Mouse (Mus musculus): Measurements from ENCODE around the gene Cfap44. TPM values are rescaled to one million over a fixed set of nuclear protein-coding genes. Genes with fewer than 3 reads are reported as not detected.
A peak's percentile ranks its signal among the peaks of the same experiment; 100 is the strongest.
"Not testable (repeated sequence)": the region's sequence is repeated elsewhere in the genome, so short reads cannot be mapped to it uniquely, and the experiment has no call there.

Cfap44 gene
- polyA plus RNA-seq, 1 experiment from 2014 or later = 6.7 TPM

DNA sequence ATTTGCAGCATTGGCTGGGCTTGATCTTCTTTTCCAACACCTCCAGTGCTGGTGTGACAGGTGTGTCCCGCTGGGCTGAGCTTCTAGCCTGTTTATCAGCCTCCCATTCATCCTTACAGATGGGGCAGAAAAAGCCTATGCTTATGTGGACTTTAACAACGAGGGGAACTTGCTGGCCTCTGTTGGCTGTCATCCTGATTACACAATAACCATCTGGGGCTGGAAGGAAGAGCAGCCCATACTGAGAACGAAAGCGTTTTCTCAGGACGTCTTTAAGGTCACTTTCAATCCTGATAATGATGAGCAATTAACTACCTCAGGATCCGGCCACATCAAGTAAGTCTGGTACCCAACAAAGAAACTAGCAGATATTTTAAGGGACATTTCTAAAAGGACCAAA lies 15.6 kb downstream of the Cfap44 start:
- no peak overlapping the region for H3K4me3 ChIP-seq (ENCODE audit: low read depth, low read length)
- 69% methylated on average over 6 of the region's 6 CpGs for WGBS
- H3K27me3 ChIP-seq (ENCODE audit: control insufficient read depth, insufficient read depth, low read length) = no peaks in the 10 kb centered on the region
- H3K4me2 ChIP-seq (replicated peaks; ENCODE audit: low read depth, low read length) = no peak overlapping the region
- no peak overlapping the region for H3K9ac ChIP-seq (ENCODE audit: low read depth, low read length)
- H3K9me3 ChIP-seq (ENCODE audit: control insufficient read depth, low read length) = no peaks in the 10 kb centered on the region
- ATAC-seq (ENCODE audit: low FRiP score) = no peak
- H3K27ac ChIP-seq (ENCODE audit: low read depth, low read length) = no peak overlapping the region
- DNase-seq (ENCODE audit: low spot score) = no peak
- H3K36me3 ChIP-seq (ENCODE audit: control insufficient read depth, insufficient read depth, low read length) = no peaks in the 10 kb centered on the region
- no peaks in the 10 kb centered on the region for H3K4me1 ChIP-seq (replicated peaks; ENCODE audit: control insufficient read depth, insufficient read depth, low read length)

DNA sequence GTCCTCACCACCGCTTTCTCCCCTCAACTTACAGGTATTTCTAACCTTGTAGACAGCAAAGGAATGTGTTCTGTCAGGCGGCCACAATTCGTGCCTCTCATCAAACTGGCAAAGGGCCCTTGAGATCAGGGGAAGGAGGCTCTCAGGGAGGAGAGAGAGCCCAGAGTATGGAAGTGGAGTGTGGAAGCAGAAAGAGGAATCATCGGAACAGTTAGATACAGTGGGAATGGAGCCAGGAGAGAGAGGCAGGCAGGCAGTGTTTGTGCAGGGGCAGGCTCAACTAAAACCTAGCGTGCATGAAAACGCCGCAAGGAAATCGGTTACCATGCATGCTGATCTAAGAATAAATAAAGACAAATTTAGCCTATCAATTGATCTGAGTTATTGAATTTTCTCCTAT lies 23.0 kb downstream of the Cfap44 start:
- H3K9ac ChIP-seq (ENCODE audit: low read depth, low read length) = no peak overlapping the region
- DNase-seq (ENCODE audit: low spot score) (no peak), ATAC-seq (ENCODE audit: low FRiP score) (no peak)
- no peak overlapping the region for H3K4me2 ChIP-seq (replicated peaks; ENCODE audit: low read depth, low read length)
- WGBS = 84% methylated on average over 8 of the region's 8 CpGs
- no peaks in the 10 kb centered on the region for H3K27me3 ChIP-seq (ENCODE audit: control insufficient read depth, insufficient read depth, low read length)
- H3K9me3 ChIP-seq (ENCODE audit: control insufficient read depth, low read length) = no peaks in the 10 kb centered on the region
- H3K36me3 ChIP-seq (ENCODE audit: control insufficient read depth, insufficient read depth, low read length) = no peaks in the 10 kb centered on the region
- H3K4me3 ChIP-seq (ENCODE audit: low read depth, low read length) = no peak overlapping the region
- no peak overlapping the region for H3K27ac ChIP-seq (ENCODE audit: low read depth, low read length)
- no peaks in the 10 kb centered on the region for H3K4me1 ChIP-seq (replicated peaks; ENCODE audit: control insufficient read depth, insufficient read depth, low read length)

DNA sequence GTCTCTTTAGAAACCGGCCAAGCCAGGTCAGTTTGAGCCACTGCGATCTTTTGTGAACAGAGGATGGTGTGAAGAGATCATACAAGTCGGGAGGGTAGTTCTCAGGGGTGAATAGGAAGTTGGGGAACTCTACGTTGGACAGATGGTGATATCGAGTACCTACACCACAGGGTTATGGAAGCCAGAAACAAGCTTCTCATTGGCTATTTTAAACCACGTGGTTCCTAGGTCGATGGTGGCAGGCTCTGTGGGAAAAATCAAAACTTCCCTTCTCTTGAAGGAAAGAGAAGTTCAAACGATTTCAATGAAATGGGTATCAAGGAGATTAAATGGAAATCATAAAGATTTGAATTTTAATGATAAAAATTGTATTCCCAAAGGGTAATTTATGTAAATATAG lies 27.1 kb downstream of the Cfap44 start:
- Histone ChIP-seq H3K9ac (ENCODE audit: low read depth, low read length) (no peak overlapping the region), H3K9me3 (ENCODE audit: control insufficient read depth, low read length) (no peaks in the 10 kb centered on the region), H3K4me2 (replicated peaks; ENCODE audit: low read depth, low read length) (no peak overlapping the region), H3K4me3 (ENCODE audit: low read depth, low read length) (no peak overlapping the region), H3K27ac (ENCODE audit: low read depth, low read length) (no peak overlapping the region), H3K4me1 (replicated peaks; ENCODE audit: control insufficient read depth, insufficient read depth, low read length) (no peaks in the 10 kb centered on the region), H3K27me3 (ENCODE audit: control insufficient read depth, insufficient read depth, low read length) (no peaks in the 10 kb centered on the region), H3K36me3 (ENCODE audit: control insufficient read depth, insufficient read depth, low read length) (no peaks in the 10 kb centered on the region)
- 86% methylated on average over 8 of the region's 8 CpGs for WGBS
- DNase-seq (ENCODE audit: low spot score) (no peak), ATAC-seq (ENCODE audit: low FRiP score) (no peak)

DNA sequence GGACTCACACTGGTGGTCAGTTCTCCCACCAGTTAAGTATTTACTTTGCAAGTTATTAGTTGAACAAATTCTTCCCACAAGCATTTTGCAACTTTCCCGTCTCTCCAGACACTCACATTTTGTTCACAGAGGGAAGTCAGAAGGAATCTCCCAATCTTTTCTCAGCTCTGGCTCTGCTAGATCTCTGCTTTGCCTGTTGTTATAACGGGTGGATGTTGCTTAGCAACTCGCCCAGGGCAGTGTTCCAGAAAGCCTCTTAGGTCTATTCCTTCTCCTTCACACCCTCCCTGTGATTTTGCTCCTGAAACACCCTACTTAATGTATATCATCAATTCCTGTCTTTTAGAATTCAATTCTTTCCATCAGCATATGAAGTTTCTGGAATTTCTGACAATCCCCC lies 28.9 kb downstream of the Cfap44 start:
- Histone ChIP-seq H3K4me3 (ENCODE audit: low read depth, low read length) (no peak overlapping the region), H3K4me2 (replicated peaks; ENCODE audit: low read depth, low read length) (no peak overlapping the region), H3K36me3 (ENCODE audit: control insufficient read depth, insufficient read depth, low read length) (no peaks in the 10 kb centered on the region), H3K4me1 (replicated peaks; ENCODE audit: control insufficient read depth, insufficient read depth, low read length) (no peaks in the 10 kb centered on the region), H3K9me3 (ENCODE audit: control insufficient read depth, low read length) (no peaks in the 10 kb centered on the region), H3K27me3 (ENCODE audit: control insufficient read depth, insufficient read depth, low read length) (no peaks in the 10 kb centered on the region), H3K9ac (ENCODE audit: low read depth, low read length) (no peak overlapping the region), H3K27ac (ENCODE audit: low read depth, low read length) (no peak overlapping the region)
- ATAC-seq (ENCODE audit: low FRiP score) (no peak), DNase-seq (ENCODE audit: low spot score) (no peak)
- WGBS = 65% methylated on average over 3 of the region's 3 CpGs

DNA sequence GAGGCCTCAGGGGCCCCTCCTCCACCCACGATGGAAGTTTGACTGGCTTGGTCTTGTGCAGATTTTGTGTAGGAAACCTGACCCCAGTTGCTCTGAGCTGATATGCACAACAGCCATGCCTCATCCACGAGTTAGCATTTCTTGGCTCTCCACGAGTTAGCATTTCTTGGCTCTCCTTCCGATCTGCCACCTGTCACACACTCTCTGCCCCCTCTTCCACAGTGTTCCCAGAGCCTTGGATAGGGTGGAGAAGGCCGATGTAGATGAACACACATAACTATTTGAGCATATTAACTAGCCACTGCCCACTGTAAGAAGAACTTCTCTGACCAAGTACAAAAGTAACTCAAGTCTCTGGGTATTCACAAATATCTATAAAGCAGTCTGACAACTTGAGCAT lies 33.9 kb downstream of the Cfap44 start:
- Histone ChIP-seq H3K9me3 (ENCODE audit: control insufficient read depth, low read length) (no peaks in the 10 kb centered on the region), H3K9ac (ENCODE audit: low read depth, low read length) (no peak overlapping the region), H3K4me2 (replicated peaks; ENCODE audit: low read depth, low read length) (no peak overlapping the region), H3K27me3 (ENCODE audit: control insufficient read depth, insufficient read depth, low read length) (no peaks in the 10 kb centered on the region), H3K27ac (ENCODE audit: low read depth, low read length) (no peak overlapping the region), H3K4me1 (replicated peaks; ENCODE audit: control insufficient read depth, insufficient read depth, low read length) (no peaks in the 10 kb centered on the region), H3K4me3 (ENCODE audit: low read depth, low read length) (no peak overlapping the region), H3K36me3 (ENCODE audit: control insufficient read depth, insufficient read depth, low read length) (no peaks in the 10 kb centered on the region)
- 81% methylated on average over 5 of the region's 5 CpGs for WGBS
- ATAC-seq (ENCODE audit: low FRiP score) (no peak), DNase-seq (ENCODE audit: low spot score) (no peak)

DNA sequence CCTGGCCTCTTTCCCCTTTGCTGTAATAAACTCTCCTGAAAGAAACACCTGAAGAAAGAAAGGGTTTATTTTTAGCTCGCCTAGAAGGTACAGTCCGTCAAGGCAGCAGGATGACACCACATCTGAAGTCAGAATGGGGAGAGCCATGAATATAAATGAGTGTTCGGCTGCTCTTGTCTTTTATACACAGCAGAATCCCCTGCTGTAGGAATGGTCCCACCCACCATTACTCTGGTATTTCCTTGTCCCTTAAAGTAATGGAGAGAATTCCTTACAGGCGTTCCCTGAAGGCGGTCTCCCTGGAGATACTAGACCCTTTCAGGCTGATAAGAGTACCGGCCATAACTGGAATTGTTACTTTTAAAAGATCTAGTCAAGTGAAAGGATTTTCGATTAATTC lies 35.4 kb downstream of the Cfap44 start:
- H3K36me3 ChIP-seq (ENCODE audit: control insufficient read depth, insufficient read depth, low read length) = no peaks in the 10 kb centered on the region
- DNase-seq (ENCODE audit: low spot score) = peak; percentile 25
- H3K4me2 ChIP-seq (replicated peaks; ENCODE audit: low read depth, low read length) = no peak overlapping the region
- no peak overlapping the region for H3K4me3 ChIP-seq (ENCODE audit: low read depth, low read length)
- H3K27ac ChIP-seq (ENCODE audit: low read depth, low read length) = no peak overlapping the region
- ATAC-seq (ENCODE audit: low FRiP score) = peak; percentile 51; the same call in 1 of the 2 replicates
- H3K4me1 ChIP-seq (replicated peaks; ENCODE audit: control insufficient read depth, insufficient read depth, low read length) = no peaks in the 10 kb centered on the region
- no peak overlapping the region for H3K9ac ChIP-seq (ENCODE audit: low read depth, low read length)
- H3K27me3 ChIP-seq (ENCODE audit: control insufficient read depth, insufficient read depth, low read length) = no peaks in the 10 kb centered on the region
- H3K9me3 ChIP-seq (ENCODE audit: control insufficient read depth, low read length) = no peaks in the 10 kb centered on the region
- WGBS = 54% methylated on average over 7 of the region's 7 CpGs

DNA sequence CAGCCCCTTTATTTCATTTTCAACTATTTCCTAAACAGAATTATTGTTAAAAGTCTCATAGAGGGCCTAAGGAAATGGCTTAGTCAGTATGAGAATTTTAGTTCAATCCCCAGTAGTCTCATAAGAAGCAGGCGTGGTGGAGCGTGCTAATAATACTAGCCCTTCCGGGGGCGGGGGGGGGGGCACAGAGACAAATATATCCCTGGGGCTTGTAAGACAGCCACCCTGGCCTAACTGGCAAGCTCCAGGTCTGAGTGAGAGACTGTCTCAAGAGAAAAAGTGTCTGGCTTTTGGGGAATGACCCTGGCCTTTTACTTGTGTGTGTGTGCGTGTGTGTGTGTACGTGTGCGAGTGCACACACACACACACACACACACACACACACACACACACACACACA lies 40.3 kb downstream of the Cfap44 start:
- WGBS = 89% methylated on average over 7 of the region's 7 CpGs

DNA sequence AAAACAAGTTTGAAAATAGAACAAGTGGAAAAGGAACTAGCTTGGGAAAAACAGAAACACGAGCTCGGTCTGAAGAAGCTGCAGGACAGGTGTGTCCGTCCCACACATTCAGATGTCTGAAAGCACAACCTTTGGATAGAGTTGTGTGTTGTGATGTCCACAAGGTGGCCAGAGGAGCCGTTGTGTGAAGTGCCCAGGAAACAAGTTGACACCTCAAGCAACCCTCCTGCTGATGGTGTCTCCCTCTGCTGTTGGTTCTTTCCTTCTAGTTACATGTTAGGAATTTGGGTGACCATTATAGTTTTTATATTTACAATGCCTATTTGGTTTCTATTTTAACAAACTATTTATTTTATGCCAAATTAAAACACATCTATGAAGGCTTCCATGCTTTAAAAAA lies 40.9 kb downstream of the Cfap44 start:
- H3K4me3 ChIP-seq (ENCODE audit: low read depth, low read length) = no peak overlapping the region
- ATAC-seq (ENCODE audit: low FRiP score) (no peak), DNase-seq (ENCODE audit: low spot score) (no peak)
- 63% methylated on average over 4 of the region's 4 CpGs for WGBS
- no peak overlapping the region for H3K27ac ChIP-seq (ENCODE audit: low read depth, low read length)
- no peak overlapping the region for H3K4me2 ChIP-seq (replicated peaks; ENCODE audit: low read depth, low read length)
- no peaks in the 10 kb centered on the region for H3K36me3 ChIP-seq (ENCODE audit: control insufficient read depth, insufficient read depth, low read length)
- H3K4me1 ChIP-seq (replicated peaks; ENCODE audit: control insufficient read depth, insufficient read depth, low read length) = no peaks in the 10 kb centered on the region
- no peaks in the 10 kb centered on the region for H3K9me3 ChIP-seq (ENCODE audit: control insufficient read depth, low read length)
- no peaks in the 10 kb centered on the region for H3K27me3 ChIP-seq (ENCODE audit: control insufficient read depth, insufficient read depth, low read length)
- H3K9ac ChIP-seq (ENCODE audit: low read depth, low read length) = no peak overlapping the region

More for the DNA sequence above, 40.3 kb downstream of the Cfap44 start:
- H3K4me3 ChIP-seq (ENCODE audit: low read depth, low read length) = no peak overlapping the region
- H3K4me2 ChIP-seq (replicated peaks; ENCODE audit: low read depth, low read length) = no peak overlapping the region
- H3K9ac ChIP-seq (ENCODE audit: low read depth, low read length) = no peak overlapping the region
- DNase-seq (ENCODE audit: low spot score) = no peak
- no peak for ATAC-seq (ENCODE audit: low FRiP score)
- no peaks in the 10 kb centered on the region for H3K36me3 ChIP-seq (ENCODE audit: control insufficient read depth, insufficient read depth, low read length)
- H3K27me3 ChIP-seq (ENCODE audit: control insufficient read depth, insufficient read depth, low read length) = no peaks in the 10 kb centered on the region
- no peaks in the 10 kb centered on the region for H3K9me3 ChIP-seq (ENCODE audit: control insufficient read depth, low read length)
- H3K4me1 ChIP-seq (replicated peaks; ENCODE audit: control insufficient read depth, insufficient read depth, low read length) = no peaks in the 10 kb centered on the region
- no peak overlapping the region for H3K27ac ChIP-seq (ENCODE audit: low read depth, low read length)

DNA sequence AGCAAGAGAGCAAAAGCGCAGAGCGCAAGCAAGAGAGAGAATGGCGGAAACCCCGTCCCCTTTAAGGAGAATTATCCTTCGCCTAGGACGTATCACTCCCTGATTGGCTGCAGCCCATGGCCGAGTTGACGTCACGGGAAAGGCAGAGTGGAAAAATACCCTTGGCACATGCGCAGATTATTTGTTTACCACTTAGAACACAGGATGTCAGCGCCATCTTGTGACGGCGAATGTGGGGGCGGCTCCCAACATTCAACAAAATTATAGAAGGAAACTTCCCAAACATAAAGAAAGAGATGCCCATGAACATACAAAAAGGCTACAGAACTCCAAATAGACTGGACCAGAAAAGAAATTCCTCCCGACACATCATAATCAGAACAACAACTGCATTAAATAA lies 47.3 kb downstream of the Cfap44 start:
- not testable (repeated sequence) for H3K27me3 ChIP-seq (ENCODE audit: control insufficient read depth, insufficient read depth, low read length); H3K27ac ChIP-seq (ENCODE audit: low read depth, low read length); H3K36me3 ChIP-seq (ENCODE audit: control insufficient read depth, insufficient read depth, low read length); H3K4me2 ChIP-seq (replicated peaks; ENCODE audit: low read depth, low read length); H3K9ac ChIP-seq (ENCODE audit: low read depth, low read length); H3K4me3 ChIP-seq (ENCODE audit: low read depth, low read length); H3K9me3 ChIP-seq (ENCODE audit: control insufficient read depth, low read length); ATAC-seq (ENCODE audit: low FRiP score); DNase-seq (ENCODE audit: low spot score); H3K4me1 ChIP-seq (replicated peaks; ENCODE audit: control insufficient read depth, insufficient read depth, low read length)
- 97% methylated on average over 15 of the region's 15 CpGs for WGBS
